Mouse (Mus musculus) right cerebral cortex, postnatal 36 days (tissue): ENCODE results near the gene BC049730.
A peak's percentile ranks its signal among the peaks of the same experiment; 100 is the strongest.
"Not testable (repeated sequence)": the region's sequence is repeated elsewhere in the genome, so short reads cannot be mapped to it uniquely, and the experiment has no call there.

ENCODE experiments used
- DNase-seq, 2 experiments: peaks; one replicate each; pipeline ENCODE4 v3.0.0; 2022; ENCODE audit warnings: low spot score in 2 of 2, mixed read lengths in 1 of 2

BC049730 gene

GRCm38 (mm10) chr7:24708832-24709292, at the start of gene BC049730:
TSS of gene BC049730 (plus strand) at chr7:24709242.
- DNase-seq: no peak

- no peak for DNase-seq
Measured at GRCm38 (mm10) chr7:24659737-24660357, 49.2 kb upstream of the BC049730 start.

GRCm38 (mm10) chr7:24661118-24661904, 47.7 kb upstream of the BC049730 start:
- no peak for DNase-seq

GRCm38 (mm10) chr7:24662575-24662974, 46.5 kb upstream of the BC049730 start:
- peak in 1 of 2 experiments; percentile 32 for DNase-seq

GRCm38 (mm10) chr7:24664301-24664700, 44.7 kb upstream of the BC049730 start:
- no peak for DNase-seq

- no peak for DNase-seq
Measured at GRCm38 (mm10) chr7:24664959-24665358, 44.1 kb upstream of the BC049730 start.

GRCm38 (mm10) chr7:24671944-24672439, 37.0 kb upstream of the BC049730 start:
- no peak for DNase-seq

GRCm38 (mm10) chr7:24676575-24676974, 32.5 kb upstream of the BC049730 start, which contains the start of gene Tex101:
TSS of gene Tex101 (minus strand) at chr7:24676675.
- DNase-seq: no peak

GRCm38 (mm10) chr7:24684121-24684520, 24.9 kb upstream of the BC049730 start:
- not testable (repeated sequence) for DNase-seq

GRCm38 (mm10) chr7:24687519-24687918, 21.5 kb upstream of the BC049730 start:
- not testable (repeated sequence) for DNase-seq

- DNase-seq: not testable (repeated sequence)
Measured at GRCm38 (mm10) chr7:24692693-24693092, 16.3 kb upstream of the BC049730 start.

GRCm38 (mm10) chr7:24697891-24698290, 11.2 kb upstream of the BC049730 start:
- not testable (repeated sequence) for DNase-seq

- DNase-seq: not testable (repeated sequence)
Measured at GRCm38 (mm10) chr7:24702841-24703240, 6.2 kb upstream of the BC049730 start.

- DNase-seq: no peak
Measured at GRCm38 (mm10) chr7:24715039-24715438, 6.0 kb downstream of the BC049730 start.

- not testable (repeated sequence) for DNase-seq
Measured at GRCm38 (mm10) chr7:24726808-24727207, 17.8 kb downstream of the BC049730 start, which contains the start of gene Gm4763. TSS of gene Gm4763 (minus strand) at chr7:24726908.

GRCm38 (mm10) chr7:24735970-24736670, 27.1 kb downstream of the BC049730 start:
- no peak for DNase-seq

GRCm38 (mm10) chr7:24750695-24751094, 41.7 kb downstream of the BC049730 start:
- DNase-seq: no peak

GRCm38 (mm10) chr7:24751610-24752009, 42.6 kb downstream of the BC049730 start:
- DNase-seq: no peak

GRCm38 (mm10) chr7:24753476-24753875, 44.4 kb downstream of the BC049730 start:
- DNase-seq: no peak

GRCm38 (mm10) chr7:24758520-24758919, 49.5 kb downstream of the BC049730 start:
- no peak for DNase-seq

GRCm38 (mm10) chr7:24760211-24760610, 51.2 kb downstream of the BC049730 start, which contains the start of gene Cd177:
TSS of gene Cd177 (minus strand) at chr7:24760311.
- DNase-seq: no peak

GRCm38 (mm10) chr7:24761161-24761560, 52.1 kb downstream of the BC049730 start:
- no peak for DNase-seq
